Mouse (Mus musculus): Measurements from ENCODE around the gene Krt73.

Krt73 gene

GRCm38 (mm10) chr15:101802296-101802835 lies at the start of gene Krt73:
Gene Krt73, minus strand, starts transcription at chr15:101802346.
- DNase-seq (ENCODE audit: low spot score in 2 of 2): no peak

DNA sequence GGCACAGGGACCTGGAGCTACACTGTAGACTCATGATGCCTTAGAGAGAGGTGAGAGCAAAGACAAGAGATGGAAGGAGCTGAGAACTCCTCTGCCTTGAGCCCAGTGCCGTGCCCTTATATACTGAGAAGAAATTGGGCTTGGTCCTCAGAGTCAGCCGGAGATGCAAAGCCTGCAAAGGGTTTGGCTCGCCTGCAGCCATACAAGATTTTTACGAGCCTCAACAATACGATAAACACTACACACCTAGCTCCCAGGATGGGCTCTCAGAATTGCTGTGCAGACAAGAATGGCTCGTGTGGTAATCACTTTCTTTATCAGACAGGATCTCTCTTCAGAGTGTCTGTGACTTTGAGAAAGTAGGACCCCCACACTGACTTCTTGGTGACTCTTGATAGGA lies 48.5 kb upstream of the Krt73 start, which contains the start of gene Krt1:
Gene Krt1, minus strand, starts transcription at position 101 of the 400 bp plus-strand sequence.
- no peak for DNase-seq (ENCODE audit: low spot score in 2 of 2)

- DNase-seq (ENCODE audit: low spot score in 2 of 2): peak in 1 of 2 experiments; percentile 31
These were observed 43.8 kb upstream of the Krt73 start for GRCm38 (mm10) chr15:101845971-101846403.

DNA sequence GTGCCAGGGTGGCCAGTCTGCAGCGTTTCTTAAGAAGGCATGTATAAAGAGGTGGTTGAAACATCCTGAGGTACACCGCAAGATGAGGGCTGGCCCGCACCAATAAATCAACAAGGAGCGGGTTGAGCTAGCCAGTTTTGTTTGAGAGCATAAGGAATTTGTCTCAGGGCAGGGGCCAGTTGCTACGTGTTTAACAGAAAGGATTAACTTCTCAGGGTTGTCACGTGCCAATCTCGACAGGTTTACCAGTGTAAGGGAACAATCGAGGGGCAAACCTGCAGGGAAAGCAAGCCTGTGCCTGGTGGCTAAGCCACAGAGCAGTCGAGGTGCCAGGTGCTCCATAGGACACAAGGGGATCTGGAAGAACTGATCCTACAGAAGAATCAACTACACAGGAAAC lies 41.0 kb upstream of the Krt73 start:
- DNase-seq (ENCODE audit: low spot score in 2 of 2): no peak

DNA sequence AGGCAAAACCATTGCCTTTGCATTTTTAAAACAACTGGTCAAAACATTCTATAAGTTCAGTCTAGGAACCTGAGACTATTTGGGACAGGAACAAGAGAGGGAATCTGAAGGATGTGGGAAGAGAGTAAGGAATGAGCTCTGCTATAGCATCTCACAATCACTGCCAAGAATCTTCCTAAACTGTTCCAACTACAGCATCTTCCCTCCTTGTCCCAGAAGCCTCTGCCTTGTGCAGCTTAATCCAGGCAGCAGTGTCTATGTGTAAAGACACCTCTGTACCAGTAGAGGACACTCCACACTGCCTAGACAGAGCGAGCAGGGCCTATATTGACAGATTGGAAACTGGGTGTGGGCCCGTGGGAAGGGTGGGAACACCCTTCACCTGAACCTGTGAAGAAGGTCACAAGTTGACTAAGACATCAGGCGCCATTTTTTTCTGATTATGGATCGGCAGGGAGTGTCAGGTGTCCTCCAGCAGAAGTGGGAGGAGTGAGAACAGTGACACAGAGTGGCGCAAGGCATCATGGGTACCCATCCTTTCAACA lies 32.7 kb upstream of the Krt73 start:
- no peak for DNase-seq (ENCODE audit: low spot score in 2 of 2)

DNA sequence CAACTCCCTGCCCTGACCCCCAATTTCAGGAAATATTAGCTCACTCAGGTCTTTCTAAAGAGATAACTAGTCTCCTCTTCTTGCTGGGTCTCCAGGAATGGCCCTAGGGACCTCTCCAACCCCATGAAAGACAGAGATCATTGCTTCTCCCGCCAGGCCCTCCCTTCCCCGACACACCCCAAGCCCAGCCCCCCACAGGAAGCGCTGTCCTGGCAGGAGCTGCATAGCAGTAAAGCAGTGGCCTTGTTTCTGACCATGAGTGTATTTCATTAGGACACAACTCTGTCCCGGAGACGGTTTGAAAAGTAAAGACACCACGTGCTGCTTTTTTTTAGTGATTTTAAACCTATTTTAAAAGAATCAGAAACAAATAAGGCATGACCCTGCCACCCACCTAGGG lies 31.0 kb upstream of the Krt73 start:
- no peak for DNase-seq (ENCODE audit: low spot score in 2 of 2)

DNA sequence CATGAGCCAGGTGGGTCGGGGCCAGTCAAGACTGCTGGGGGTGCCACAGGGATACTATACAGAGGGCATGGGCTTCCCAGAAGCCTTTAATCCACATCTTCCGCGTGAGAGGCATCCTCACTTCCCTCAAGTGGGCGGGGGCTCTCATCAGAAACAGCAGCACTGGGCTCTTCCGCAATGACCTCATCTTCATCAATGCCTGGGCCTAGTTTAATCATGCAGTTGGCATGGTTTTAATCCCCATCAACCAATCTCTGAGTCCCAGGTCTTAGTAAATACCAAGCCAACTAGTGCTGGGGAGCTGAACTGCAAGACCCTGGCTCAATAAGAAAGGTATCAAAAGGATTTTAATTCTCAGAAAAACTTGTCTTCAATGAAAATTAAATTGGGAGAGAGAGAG lies 27.3 kb upstream of the Krt73 start:
- DNase-seq (ENCODE audit: low spot score in 2 of 2): no peak

DNA sequence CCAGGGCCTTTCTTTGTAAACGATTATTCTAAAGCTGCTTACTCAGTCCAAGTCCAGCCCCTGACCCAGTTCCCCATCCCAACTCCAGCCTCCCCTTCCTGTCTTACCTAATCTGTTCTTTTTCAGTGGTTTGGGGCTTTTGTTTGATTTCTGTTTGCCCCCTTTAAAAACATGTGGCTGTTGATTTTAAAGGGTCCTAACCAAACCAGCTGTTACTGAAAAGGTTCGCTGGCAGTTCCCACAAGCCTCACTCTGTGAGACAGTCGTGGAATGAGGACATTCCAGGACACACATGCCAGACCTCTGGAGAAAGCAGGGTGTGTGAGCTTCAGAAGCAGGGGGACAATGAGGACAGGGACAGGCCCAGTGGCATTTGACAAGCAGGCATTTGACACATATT lies 19.6 kb upstream of the Krt73 start:
- DNase-seq (ENCODE audit: low spot score in 2 of 2): no peak

GRCm38 (mm10) chr15:101817875-101818274 lies 15.7 kb upstream of the Krt73 start, which contains the start of gene Krt2:
Gene Krt2, minus strand, starts transcription at chr15:101818169.
- DNase-seq (ENCODE audit: low spot score in 2 of 2): no peak

GRCm38 (mm10) chr15:101803052-101803822 lies 1.1 kb upstream of the Krt73 start:
- DNase-seq (ENCODE audit: low spot score in 2 of 2): no peak

DNA sequence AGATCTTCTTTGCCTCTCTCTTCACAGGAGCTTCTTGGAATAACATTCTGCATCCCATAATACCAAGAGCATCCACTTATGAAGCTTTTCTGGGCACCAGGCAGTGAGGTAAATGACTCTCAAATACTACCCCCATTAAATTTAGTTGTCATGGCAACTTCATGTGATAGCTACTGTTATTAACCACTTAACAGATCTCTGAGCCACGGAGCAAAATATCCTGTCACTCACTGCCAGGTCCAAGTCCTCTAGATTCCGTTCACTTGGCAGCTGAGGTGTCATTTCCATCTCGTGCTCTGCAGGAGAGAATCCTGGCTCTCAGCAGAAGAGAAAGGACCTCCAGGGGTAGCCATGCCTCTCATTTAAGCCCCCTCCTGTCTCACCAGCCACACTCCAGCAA lies 11.3 kb downstream of the Krt73 start:
- DNase-seq (ENCODE audit: low spot score in 2 of 2): no peak

- DNase-seq (ENCODE audit: low spot score in 2 of 2): no peak
These were observed 15.8 kb downstream of the Krt73 start, which contains the start of gene Krt72 for GRCm38 (mm10) chr15:101786360-101786759. Gene Krt72, minus strand, starts transcription at chr15:101786460.

DNA sequence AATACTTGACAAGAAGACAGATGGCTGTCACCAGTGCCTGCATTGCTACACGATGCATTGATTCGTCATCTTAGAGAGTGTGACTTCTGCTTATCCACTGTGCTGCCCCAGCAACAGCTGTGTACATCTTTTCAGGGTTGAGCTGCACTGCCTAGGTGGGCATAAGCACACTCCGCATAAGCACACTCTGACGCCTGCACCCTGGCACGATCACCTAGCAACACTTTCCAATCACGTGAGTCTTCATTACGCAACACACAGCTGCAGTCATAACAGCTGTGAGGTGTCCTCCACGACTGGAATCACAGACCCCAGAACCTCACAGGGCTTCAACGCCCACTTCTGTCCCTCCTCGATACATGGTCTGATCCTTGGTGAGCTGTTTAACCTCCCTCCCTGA lies 28.7 kb downstream of the Krt73 start:
- DNase-seq (ENCODE audit: low spot score in 2 of 2): no peak

GRCm38 (mm10) chr15:101772711-101773081 lies 29.4 kb downstream of the Krt73 start:
- peak; percentile 28 to 78 for DNase-seq (ENCODE audit: low spot score in 2 of 2)

GRCm38 (mm10) chr15:101772080-101772710 lies 30.0 kb downstream of the Krt73 start:
- DNase-seq (ENCODE audit: low spot score in 2 of 2): no peak

DNA sequence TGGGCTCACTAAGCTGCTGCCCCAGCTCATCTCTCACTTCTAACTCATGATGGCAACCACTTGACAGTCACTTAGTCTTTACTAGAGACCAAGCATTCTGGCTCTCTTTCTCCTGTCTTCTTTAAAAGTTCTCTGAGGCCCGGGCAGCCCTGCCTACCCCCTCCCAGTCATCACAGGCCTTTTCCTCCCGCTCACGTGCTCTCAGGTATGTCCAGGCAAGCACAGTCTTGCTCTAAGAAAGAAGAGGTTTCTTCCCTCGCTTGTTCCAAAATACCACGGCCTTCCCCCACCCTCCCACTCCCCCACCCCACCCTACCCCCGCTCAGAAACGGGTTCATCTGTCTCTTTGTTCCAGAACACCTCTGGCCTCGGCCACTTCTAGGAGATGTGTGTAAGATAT lies 31.9 kb downstream of the Krt73 start:
- no peak for DNase-seq (ENCODE audit: low spot score in 2 of 2)

Measured in thymus, postnatal 10 days (tissue).